Mouse (Mus musculus) bone marrow, adult 2 months (tissue): ENCODE results near the gene Ubtd1.

Source experiments
- CTCF ChIP-seq: fragments of 200-500 bp; IDR thresholded peaks from 2 replicates; pipeline ENCODE4 v1.5.1; 2011; ENCODE audit warnings: low read length, control low read depth; ENCODE audit not compliant: control insufficient read depth, insufficient read depth
- POLR2A ChIP-seq: fragments of 200-500 bp; IDR thresholded peaks from 2 replicates; pipeline ENCODE4 v1.6.1; 2011; ENCODE audit warnings: low read depth, mild to moderate bottlenecking, control low read depth, low read length, borderline replicate concordance; ENCODE audit not compliant: control insufficient read depth

- TF ChIP-seq POLR2A (no peak), CTCF (no peak)
Observed at GRCm38 (mm10) chr19:42011123-42011522, 29.6 kb downstream of the Ubtd1 start.
